Mouse (Mus musculus) cerebellum, adult 11 months (tissue): ENCODE measurements around the gene Rasgef1c.
A peak's percentile ranks its signal among the peaks of the same experiment; 100 is the strongest.

Experiments used
- DNase-seq: peaks from one replicate; pipeline ENCODE4 v3.0.0; 2022

The Rasgef1c gene

DNA sequence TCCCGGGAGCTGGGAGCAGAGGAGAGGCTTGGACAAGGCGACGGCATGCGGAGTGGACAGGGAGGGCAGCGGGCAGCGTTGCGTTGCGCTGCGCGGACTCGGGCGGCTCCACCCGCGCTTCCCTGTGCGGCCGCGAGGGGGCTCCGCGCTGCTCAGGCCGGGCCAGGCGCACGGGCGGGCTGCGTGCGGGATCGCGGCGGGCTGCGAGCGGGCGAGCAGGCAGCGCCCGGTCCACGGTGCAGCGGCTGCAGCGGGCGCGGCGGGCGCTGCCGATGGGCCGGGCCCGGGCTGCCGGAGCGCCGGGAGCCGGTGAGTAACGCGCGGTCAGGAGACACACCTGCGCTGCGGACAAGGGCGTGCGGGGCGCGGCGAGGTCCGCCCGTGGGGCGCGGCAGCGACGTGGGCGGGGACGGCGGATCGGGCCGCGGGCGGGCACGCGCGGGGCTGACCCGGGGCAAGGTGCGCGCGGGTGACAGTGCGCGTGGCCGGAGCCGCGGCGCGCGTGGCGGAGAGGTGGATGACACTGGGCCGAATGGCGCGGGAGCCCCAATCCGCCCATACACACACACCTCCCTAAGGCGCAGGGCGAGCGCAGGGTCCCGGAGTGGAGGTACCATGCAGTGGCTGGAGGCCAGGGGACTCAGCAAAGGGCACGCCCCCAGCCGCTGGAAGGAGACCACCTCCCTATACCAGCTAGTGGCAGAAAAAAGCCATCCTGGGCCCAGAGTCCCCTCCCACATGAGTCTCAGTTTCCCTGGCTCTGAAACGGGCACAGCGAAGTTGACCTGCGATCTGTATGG is at the start of gene Rasgef1c:
Gene Rasgef1c (plus strand): TSS at position 177 of the 800 bp plus-strand sequence.
- peak; percentile 86 for DNase-seq

DNA sequence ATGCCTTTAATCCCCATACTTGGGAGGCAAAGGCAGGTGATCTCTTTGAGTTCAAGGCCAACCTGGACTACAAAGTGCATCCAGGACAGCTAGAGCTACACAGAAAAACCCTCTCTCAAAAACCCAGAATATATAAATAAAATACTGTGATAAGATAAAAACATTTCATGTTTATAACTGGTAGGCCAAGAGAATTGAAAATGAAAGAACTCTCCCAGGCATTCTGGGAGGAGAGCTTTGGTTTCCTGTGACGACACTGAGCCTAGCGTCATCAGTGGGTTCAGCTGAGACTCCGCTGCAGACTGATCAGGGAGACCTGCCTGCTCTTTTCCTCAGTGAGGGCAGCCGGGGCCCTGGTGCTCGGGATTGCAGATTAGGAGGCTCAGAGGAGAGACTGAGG is 46.5 kb upstream of the Rasgef1c start:
- no peak for DNase-seq

DNA sequence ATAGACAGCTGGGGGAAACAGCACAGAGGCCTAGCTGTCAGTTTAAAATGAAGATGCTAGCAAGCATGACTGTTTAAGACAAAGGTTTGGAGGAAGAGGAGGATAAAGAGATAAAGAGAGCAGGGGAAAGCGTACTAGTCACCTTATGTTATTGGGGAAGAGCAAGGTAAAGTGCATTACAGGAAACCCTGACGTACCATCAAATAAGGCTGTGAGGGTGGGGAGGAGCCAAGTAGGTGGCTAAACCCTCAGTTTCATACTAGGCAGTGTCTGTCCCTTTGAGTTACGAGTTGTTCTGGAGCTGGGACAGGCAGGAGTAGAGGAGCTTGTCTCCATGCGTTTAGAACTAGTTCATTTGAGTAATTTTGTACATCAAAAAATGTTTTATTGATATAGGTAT is 40.5 kb upstream of the Rasgef1c start:
- no peak for DNase-seq

DNA sequence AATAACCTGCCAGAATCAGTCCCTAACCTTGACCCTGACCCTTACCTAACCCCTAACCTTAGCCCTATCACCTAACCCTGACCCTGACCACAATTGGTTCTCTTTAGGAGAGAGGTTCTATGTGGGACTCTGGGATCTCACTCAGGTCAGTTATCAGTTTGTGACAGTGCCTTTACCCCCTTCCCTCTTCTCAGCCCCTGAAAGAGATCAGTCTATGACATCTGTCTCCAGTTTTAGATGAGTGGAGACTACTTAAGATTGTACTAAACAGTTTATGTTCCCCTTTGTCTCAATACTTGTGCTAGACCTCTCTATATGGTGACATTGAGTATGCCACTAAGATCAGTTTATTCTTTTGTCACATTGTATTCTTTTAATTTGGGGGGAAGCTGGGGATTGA is 37.7 kb upstream of the Rasgef1c start:
- DNase-seq: no peak

DNA sequence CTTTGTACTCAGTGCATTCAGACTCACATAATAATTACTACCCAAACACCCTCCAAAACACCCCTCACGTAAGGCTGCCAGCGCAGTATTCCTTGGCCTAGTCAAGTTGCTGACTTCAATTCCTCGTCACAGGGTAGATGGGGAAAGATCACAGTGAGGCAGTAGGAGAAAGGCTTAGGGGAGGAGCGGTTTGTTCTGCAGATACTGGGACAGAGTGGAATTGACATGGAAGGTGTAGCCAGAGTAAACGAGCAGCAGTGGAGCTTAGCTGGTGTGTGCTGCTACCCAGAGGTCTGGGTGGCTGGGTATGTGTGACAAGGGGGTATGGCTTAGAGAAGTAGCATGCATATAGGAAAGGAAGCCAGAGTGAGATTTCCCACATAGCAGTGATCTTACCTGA is 34.3 kb upstream of the Rasgef1c start:
- no peak for DNase-seq

DNA sequence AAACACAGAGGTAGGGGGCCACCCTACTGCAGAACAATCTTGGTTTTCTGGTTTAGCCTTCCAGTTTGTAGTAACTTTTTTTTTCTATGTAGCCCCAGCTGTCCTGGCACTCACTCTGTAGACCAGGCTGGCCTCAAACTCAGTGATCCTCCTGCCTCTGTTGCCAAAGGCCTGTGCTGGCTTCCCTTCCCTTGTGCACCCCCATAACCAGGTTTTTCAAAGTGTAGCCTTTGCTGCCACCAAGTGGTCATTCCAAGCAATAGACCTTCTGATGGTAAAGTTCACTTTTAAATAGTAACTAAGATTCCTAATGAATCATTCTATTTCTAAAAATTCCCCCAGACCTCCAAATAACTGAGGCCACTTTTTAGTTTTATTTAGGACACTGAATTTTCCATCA is 31.9 kb upstream of the Rasgef1c start:
- peak; percentile 40 for DNase-seq

DNA sequence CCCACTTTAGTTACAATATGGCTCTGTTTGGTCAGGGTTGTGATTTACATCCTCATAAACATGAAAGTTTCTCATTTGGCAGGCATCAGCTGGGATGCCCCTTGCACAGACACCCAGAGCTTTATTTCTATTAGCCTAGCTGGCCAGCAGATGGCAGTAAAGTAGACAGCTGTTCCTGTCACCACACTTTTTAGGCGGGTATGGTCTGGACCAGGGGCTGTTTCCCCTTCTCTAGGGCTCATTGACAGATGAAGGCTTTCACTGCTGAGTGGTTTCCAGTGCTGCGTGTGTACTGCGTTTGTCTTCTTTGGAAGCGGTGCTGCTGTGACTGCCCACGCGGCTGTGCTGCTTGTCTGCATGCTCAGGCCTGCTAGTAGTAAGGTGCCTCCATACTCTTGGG is 29.7 kb upstream of the Rasgef1c start:
- no peak for DNase-seq

DNA sequence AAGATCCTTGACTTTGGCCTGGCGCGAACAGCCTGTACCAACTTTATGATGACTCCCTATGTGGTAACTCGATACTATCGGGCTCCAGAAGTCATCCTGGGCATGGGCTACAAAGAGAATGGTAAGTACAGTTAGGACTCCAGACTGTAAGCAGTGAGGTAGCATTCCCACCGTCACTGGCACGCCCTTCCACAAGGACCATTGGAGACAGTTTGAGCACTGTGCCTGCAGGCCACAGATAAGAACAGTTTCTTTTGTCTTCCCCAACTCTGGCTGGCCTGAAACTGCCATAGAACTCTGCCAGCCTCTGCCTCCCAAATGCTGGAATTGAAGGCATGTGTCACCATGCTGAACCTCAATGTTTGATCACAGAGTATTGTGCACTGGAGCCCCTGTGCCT is 28.9 kb upstream of the Rasgef1c start:
- no peak for DNase-seq

DNA sequence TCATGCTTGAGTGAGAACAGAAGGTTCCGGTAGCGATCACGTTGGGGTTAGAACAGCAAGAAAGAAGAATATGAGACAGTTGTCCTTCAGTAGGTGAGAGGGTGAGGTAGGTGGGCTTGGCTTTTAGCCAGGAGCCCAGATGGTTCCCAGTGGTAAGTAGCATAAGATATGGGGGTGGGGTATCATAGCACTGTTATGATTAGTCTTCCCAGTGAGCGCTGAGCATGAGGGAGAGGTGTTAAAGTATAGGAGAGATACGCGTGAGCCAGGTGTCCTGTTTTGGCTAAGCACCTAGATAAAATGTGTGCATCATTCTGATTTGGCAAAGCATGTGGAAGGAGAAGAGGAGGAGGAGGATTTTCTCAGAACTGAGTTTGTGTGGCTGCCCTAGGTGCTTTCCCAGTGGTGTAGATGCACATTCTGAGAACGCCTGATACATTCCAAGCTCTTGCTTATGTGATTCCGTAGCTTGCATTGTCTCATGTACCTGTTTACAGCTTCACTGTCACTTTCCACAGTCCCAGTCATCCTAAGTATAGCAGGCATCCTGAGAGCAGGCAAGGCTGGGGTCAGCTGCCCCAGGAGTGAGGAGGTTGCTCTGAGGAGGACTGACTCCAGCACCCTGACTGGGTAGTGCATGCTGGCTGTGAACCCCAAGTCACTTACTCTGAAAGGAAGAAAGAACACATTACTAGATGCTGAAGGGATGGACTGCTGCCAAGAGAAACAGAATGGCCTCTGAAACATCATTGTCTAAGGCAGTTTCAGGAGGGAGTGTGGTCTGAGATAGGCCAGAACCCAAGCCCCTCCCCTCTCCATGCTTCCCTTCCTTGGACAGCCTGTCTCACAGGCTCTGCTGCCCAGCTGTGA is 24.5 kb upstream of the Rasgef1c start:
- DNase-seq: peak; percentile 35

DNA sequence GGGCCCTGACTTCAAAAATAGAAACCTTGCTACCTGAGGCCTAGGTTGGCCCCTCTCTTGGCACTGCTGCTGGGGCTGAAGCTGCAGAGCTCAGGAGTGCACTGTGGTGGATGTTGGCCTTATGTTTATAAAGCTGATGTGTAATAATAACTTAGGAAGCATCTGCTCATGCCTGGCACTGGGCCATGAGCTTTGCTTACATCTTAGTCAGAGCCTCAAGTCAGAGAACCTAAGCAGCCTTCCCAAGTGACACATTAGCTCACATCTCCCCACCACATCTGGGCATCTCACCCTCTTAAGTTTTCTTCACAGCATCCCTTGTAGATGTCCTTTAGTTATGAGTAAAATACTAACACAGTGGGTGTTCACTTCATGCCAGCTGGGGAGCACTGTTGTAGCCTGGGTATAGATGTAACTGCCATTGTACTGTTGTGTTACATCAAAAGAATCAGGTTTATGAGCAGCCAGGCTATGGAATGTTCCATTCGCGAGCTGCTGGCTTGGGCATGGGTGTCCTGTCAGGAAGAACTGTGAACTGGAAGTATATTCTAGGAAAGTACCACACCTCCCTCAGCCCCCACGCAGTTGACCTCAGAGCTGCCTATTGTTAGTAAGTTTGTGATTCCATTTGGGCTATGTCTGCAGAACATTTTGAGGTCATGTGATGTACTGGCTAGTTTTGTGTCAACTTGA is 21.5 kb upstream of the Rasgef1c start:
- no peak for DNase-seq

DNA sequence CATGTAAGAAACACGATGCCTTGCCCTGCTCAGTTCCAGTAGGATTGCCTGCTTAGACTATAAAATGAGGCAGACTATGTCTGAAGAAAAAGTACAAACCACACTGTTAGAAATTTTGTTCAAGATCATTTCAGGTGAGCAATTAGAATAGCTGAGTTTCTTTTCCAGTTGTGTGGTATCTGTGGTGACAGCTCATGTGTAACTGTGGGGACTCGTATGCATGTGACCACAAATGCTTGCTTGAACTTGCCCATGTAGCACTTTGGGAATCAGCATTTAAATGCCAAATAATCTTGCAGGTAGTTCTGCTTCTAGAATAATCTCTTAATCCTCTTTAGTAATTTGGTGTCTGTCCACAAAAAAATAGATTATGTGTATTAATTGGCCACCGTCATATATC is 18.2 kb upstream of the Rasgef1c start:
- no peak for DNase-seq

DNA sequence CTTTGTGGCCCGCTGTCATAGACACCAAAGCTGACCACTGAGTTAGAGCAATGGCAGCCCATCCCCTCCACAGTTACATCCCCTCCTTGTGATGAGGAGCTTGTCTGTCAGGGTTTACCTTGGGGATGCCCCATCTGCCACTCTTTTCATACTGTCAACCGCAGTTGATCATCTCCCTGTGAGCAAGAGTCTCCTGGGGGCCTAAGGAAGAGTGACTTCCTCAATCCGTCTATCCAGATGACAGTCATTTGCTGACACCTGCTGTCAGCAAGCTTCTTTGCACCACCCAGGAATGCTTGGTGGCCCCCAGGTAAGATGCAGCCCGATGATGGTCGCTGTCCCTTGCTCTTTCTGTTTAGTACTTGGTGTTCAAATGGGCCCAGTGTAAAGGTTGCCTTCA is 13.2 kb upstream of the Rasgef1c start:
- DNase-seq: no peak

DNA sequence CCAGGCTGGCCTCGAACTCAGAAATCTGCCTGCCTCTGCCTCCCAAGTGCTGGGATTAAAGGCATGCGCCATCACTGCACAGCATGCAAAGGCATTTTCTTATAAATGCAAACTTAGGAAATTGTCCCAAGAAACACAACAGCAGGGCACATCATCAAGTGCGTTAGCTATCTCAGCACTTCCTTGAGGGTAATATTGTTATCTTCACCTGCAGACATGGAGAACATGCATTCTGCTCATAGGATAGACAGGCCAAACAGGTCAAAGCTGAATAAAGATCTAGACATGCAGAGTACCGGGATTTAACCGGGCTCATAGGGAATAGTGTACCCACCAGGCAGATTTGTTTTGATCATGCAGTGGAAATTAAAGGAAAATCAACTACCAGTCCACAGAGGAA is 9.6 kb upstream of the Rasgef1c start:
- no peak for DNase-seq

DNA sequence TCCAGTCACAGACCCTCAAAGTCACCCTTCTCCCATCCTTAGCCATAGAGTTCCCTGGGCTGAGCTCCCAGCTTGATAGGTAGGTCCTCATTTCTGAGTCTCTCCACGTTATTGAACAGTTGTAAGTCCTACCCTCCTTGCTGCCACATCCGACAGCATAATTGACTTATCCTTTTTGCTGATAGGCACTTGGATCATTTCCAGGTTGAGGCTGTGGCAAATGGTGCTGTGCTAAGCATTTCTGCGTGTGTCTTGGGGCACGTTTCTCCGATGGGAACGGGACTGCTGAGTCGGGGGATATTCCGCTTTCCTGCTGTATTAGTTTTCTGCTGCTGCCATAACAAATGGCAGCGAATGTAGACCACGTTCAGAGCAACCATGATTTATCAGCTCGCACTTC is 7.8 kb upstream of the Rasgef1c start:
- no peak for DNase-seq

DNA sequence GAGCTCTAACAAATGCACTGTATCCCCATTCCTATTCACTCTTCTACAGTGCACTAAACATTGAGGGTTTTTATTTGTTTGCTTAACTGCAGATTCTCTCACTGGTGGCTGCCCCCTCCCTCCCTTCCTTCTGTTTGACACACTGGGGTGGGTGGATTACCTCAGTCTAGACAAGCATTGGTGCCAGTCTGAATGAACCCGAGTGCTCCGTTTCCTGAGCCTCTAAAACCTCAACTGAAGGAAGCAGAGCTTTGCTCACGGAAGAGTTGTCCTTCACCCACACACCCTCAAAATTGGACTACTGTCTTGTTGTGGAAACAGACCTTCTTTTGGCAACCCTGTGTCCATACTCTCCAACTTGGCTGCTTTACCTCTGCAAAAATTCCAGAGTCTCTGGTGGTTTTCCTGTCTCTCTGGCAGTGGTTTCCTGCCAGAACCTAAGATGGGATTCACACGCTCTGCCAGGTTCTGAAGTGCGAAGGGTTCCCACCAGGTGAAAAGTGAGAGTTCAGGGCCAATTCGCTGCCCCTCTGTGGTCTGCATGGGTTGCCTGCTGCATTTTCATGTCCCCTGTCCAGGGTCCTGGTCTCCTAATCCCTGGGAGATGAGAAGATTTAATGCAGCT is 5.6 kb upstream of the Rasgef1c start:
- no peak for DNase-seq

DNA sequence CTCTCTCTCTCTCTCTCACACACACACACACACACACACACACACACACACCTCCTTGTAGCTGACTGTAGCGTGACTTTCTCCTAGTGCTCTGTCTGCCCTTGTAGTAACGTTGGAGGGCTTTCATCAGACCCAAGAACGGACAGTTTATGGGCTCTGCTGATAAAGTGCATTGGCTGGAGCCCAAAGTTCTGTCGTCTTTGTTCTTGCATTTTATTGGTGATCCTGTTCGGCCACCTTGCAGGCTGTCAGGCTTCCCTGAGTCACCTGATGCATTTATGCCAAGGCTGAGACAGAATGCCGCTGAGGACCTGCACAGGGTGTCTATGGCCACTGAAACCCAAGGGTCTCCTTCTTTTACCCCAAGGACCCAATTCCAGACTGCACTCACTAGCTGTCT is 1.6 kb upstream of the Rasgef1c start:
- DNase-seq: no peak

DNA sequence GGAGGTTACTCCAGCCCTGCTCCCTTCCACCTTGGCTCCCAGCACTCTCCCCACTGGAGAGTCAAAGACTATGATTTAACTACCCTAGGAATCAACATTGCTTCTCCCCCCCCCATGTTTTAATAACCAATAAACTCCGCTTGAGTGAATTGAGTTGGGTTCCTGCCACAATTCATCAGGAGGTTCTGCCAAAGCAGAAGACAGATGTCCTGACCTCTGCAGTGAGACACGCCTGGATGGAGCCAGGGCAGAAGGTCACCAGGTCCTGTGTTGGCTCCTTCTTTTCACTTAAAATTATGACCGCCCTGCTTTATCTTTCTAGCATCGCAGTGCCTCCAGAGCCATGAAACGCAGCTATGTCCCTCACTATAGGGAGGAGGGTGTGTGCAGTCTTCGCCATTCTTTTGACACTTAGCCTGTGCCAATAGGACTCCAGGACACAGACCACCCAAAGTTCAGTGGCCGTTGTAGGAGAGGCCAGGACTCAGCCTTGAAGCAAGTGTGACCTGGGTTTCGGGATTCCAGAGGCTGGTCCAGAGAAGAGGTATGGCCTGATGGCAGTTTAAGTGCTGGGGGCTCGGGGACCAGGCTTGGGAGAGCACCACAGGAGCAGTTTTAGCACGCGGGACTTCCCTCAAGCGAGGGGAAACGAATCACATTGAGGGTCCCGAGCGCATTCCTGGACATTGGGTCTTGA is 525 bp upstream of the Rasgef1c start:
- no peak for DNase-seq

DNA sequence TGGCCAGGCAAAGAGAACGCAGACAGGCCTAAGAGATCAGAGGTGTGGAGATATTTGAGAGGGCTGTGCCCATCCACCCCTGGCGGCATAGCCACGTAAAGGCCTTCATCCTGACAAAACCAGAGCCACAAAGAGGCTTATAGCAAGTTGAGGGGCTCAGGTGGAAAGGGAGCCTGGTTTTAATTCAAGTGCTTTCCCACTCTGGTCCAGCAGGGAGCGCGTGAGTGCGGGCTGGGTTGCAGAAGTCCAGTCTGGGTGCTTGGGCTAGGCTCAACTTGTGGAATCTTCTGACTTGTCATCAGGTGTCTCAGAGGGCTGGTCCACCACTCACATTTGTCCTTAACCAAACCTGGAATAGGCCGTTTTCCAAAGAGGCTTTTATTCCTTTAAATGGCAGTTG is 1.7 kb downstream of the Rasgef1c start:
- DNase-seq: peak; percentile 69

DNA sequence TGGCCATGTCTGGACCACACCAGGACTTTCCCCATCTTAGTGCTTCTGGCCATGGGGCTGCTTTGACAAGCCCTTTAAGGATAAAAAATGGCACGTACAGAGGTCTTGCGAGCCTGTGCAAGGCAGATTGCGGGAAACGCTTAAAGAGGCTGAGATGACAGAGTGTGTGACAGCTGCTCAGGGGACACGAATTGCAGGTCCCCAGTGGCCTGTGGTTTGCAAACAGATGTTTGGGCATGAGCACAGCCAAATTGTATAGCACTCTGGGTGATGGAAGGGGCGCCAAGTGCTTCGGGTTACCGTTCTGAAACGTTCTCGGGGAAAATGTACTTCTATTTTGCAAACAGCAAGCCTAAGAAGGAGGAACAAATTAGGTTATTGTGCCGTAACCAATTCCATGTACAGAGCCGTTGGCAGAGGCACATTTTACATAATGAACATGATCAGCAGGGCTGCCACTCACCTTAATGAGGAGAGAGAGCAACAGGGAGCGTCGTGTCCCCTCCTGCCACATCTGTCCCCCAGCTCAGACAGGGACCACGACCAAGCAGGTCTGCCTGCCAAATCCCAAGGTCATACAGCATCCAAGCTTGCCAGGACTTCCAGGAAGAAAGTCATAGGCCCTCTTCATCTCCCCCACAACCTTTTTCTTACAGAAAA is 17.0 kb downstream of the Rasgef1c start:
- no peak for DNase-seq

DNA sequence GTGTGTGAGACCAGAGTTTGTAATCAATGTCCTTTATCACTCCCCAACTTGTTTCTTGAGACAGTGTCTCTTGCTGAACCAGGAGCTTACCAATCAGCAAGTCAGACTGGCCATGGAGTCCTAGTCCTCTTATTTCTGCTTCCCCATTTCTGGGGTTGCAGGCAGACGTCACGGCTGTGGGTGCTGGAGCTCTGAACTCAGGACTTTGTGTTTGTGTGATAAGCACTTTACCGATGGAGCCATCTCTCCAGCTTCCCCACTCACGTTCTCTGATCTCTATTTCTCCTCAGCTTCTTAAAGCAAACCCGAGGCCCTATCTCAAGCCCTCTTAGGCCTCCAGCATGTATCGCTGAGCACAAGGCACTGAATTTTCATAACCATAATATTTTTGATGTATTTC is 17.7 kb downstream of the Rasgef1c start:
- no peak for DNase-seq

DNA sequence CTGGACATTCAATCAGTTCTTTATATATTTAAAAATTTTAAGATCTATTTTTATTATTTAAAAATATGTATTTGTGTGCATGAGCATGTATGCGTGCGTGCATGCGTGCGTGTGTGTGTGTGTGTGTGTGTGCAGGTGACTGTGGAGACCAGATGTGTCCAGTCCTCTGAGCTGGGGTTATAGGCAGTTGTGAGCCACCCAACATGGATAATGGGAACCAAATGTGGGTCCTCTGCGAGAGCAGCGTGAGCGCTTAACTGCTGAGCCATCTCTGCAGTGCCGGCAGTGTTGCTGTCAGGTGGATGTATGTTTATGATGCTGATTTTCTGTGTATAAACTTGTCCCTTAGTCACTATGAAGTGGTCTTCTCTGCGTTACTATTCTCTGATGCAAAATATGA is 21.9 kb downstream of the Rasgef1c start:
- no peak for DNase-seq

DNA sequence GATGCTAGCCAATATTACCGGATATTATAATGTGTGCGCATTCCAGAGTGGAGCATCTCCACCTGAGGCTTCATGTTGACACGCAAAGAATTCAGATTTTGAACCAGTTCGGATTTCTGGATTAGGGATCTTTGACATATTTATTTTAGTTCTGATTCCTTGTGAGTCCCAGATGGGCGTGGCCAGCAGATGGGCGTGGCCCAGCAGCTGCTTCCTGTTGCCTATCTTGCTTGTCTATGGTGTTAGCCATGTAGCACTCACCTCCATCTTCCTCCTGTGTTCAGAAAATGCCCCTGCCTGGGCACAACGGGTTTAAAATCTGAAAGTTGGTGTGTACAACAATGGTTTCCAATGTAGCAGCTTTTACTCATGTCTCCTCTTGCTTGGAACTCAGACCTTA is 24.5 kb downstream of the Rasgef1c start:
- no peak for DNase-seq
